Mouse (Mus musculus) forebrain, postnatal 0 days (tissue): ENCODE measurements around the gene Lrmp. TPM values are rescaled to one million over a fixed set of nuclear protein-coding genes. Genes with fewer than 3 reads are reported as not detected.

Experiments
- ATAC-seq: fragments of 200-750 bp; cut with Nextera tagmentation; 2 replicates; pipeline ENCODE4 v1.8.0; 2017; ENCODE audit warnings: mild to moderate bottlenecking, moderate library complexity
- DNase-seq: peaks from one replicate; pipeline ENCODE4 v3.0.0-alpha.2; 2015
- H3K27ac ChIP-seq: fragments of 300-500 bp; sonication (generic); 2 replicates; pipeline ENCODE4 v1.5.1; 2014; ENCODE audit warnings: low read depth, mild to moderate bottlenecking, antibody characterized with exemption, low read length, moderate library complexity, mixed read lengths
- H3K27me3 ChIP-seq: fragments of 300-500 bp; sonication (generic); 2 replicates; pipeline ENCODE4 v1.6.1; 2014; ENCODE audit warnings: mild to moderate bottlenecking, low read length, mixed read lengths; ENCODE audit not compliant: insufficient read depth
- H3K36me3 ChIP-seq: fragments of 300-500 bp; sonication (generic); 2 replicates; pipeline ENCODE4 v1.6.1; 2014; ENCODE audit warnings: mild to moderate bottlenecking, moderate library complexity; ENCODE audit not compliant: insufficient read depth
- H3K4me1 ChIP-seq: fragments of 300-500 bp; sonication (generic); 2 replicates; pipeline ENCODE4 v1.6.1; 2014; ENCODE audit warnings: antibody characterized with exemption; ENCODE audit not compliant: insufficient read depth
- H3K4me2 ChIP-seq: fragments of 300-500 bp; sonication (generic); 2 replicates; pipeline ENCODE4 v1.6.1; 2014; ENCODE audit warnings: low read depth, mild to moderate bottlenecking, moderate library complexity
- H3K4me3 ChIP-seq: fragments of 300-500 bp; sonication (generic); 2 replicates; pipeline ENCODE4 v1.5.1; 2014; ENCODE audit warnings: low read depth, low read length, mixed read lengths
- H3K9ac ChIP-seq: fragments of 300-500 bp; sonication (generic); 2 replicates; pipeline ENCODE4 v1.6.1; 2014; ENCODE audit warnings: mild to moderate bottlenecking
- H3K9me3 ChIP-seq: fragments of 300-500 bp; sonication (generic); 2 replicates; pipeline ENCODE4 v1.6.1; 2016; ENCODE audit warnings: low read length
- CTCF ChIP-seq: sonication (generic); IDR thresholded peaks from 2 replicates; pipeline ENCODE4 v1.5.1; 2016; ENCODE audit warnings: antibody characterized with exemption, control low read depth, low read depth
- WGBS: fragments of 180-500 bp; shearing (Covaris S2); extraction: QIAGEN DNeasy Blood & Tissue Kit; methylation state at CpG from one replicate; pipeline ENCODE4 v1.1.7; 2014; 5-methylcytosine and 5-hydroxymethylcytosine counted together
- polyA plus RNA-seq: library from polyadenylated mRNA; unstranded; fragments of >200 nt; fragmentation: Nextera tagmentation; extraction: Ambion mirVana; gene quantifications from 2 replicates; pipeline ENCODE4 v1.2.1, GENCODE M21; 2015
- total RNA-seq: library from RNA; depleted of rRNA; stranded (reverse); fragments of >200 nt; gene quantifications from 2 replicates; pipeline ENCODE4 v1.2.3, GENCODE M21; 2014

The Lrmp gene
- total and polyA plus RNA-seq, 2 experiments from 2014 or later: 0.80 to 1.3 TPM

GRCm38 (mm10) chr6:145136831-145137230, 21.4 kb downstream of the Lrmp start:
- no peak for TF ChIP-seq CTCF
- no peaks in the 10 kb centered on the region for H3K36me3 ChIP-seq
- H3K4me3 ChIP-seq: no peak overlapping the region
- no peak overlapping the region for H3K4me2 ChIP-seq
- no peak for ATAC-seq
- no peaks in the 10 kb centered on the region for H3K4me1 ChIP-seq
- H3K9ac ChIP-seq: no peak overlapping the region
- 87% methylated on average over 5 of the region's 5 CpGs for WGBS
- no peak overlapping the region for H3K27ac ChIP-seq
- no peaks in the 10 kb centered on the region for H3K27me3 ChIP-seq
- no peak for DNase-seq
- no peaks in the 10 kb centered on the region for H3K9me3 ChIP-seq

GRCm38 (mm10) chr6:145139236-145139635, 23.8 kb downstream of the Lrmp start:
- ATAC-seq (no peak), DNase-seq (no peak)
- Histone ChIP-seq H3K4me1 (no peaks in the 10 kb centered on the region), H3K27me3 (no peaks in the 10 kb centered on the region), H3K36me3 (no peaks in the 10 kb centered on the region), H3K4me3 (no peak overlapping the region), H3K9me3 (no peaks in the 10 kb centered on the region), H3K9ac (no peak overlapping the region), H3K4me2 (no peak overlapping the region), H3K27ac (no peak overlapping the region)
- 87% methylated on average over 13 of the region's 13 CpGs for WGBS
- TF ChIP-seq CTCF: no peak

GRCm38 (mm10) chr6:145139776-145140475, 24.5 kb downstream of the Lrmp start:
- no peak overlapping the region for H3K4me2 ChIP-seq
- H3K36me3 ChIP-seq: no peaks in the 10 kb centered on the region
- H3K9ac ChIP-seq: no peak overlapping the region
- no peak for DNase-seq
- H3K27ac ChIP-seq: no peak overlapping the region
- 58% methylated on average over 11 of the region's 11 CpGs for WGBS
- H3K27me3 ChIP-seq: no peaks in the 10 kb centered on the region
- no peak overlapping the region for H3K4me3 ChIP-seq
- no peaks in the 10 kb centered on the region for H3K4me1 ChIP-seq
- ATAC-seq: no peak
- TF ChIP-seq CTCF: no peak
- no peaks in the 10 kb centered on the region for H3K9me3 ChIP-seq

GRCm38 (mm10) chr6:145140706-145141105, 25.3 kb downstream of the Lrmp start:
- no peaks in the 10 kb centered on the region for H3K36me3 ChIP-seq
- no peak for DNase-seq
- H3K9ac ChIP-seq: no peak overlapping the region
- no peaks in the 10 kb centered on the region for H3K27me3 ChIP-seq
- ATAC-seq: no peak
- 71% methylated on average over 11 of the region's 11 CpGs for WGBS
- no peak overlapping the region for H3K4me3 ChIP-seq
- no peak overlapping the region for H3K4me2 ChIP-seq
- H3K9me3 ChIP-seq: no peaks in the 10 kb centered on the region
- H3K27ac ChIP-seq: no peak overlapping the region
- no peaks in the 10 kb centered on the region for H3K4me1 ChIP-seq
- TF ChIP-seq CTCF: no peak

- no peaks in the 10 kb centered on the region for H3K4me1 ChIP-seq
- no peak overlapping the region for H3K27ac ChIP-seq
- H3K9ac ChIP-seq: no peak overlapping the region
- H3K36me3 ChIP-seq: no peaks in the 10 kb centered on the region
- no peak for TF ChIP-seq CTCF
- H3K4me2 ChIP-seq: no peak overlapping the region
- no peak for ATAC-seq
- no peak for DNase-seq
- H3K9me3 ChIP-seq: no peaks in the 10 kb centered on the region
- no peaks in the 10 kb centered on the region for H3K27me3 ChIP-seq
- 92% methylated on average over 12 of the region's 12 CpGs for whole genome bisulfite sequencing
- H3K4me3 ChIP-seq: no peak overlapping the region
These were observed 26.4 kb downstream of the Lrmp start for GRCm38 (mm10) chr6:145141827-145142226.

- TF ChIP-seq CTCF: no peak
- 58% methylated on average over 7 of the region's 7 CpGs for WGBS
These were observed 29.7 kb downstream of the Lrmp start for GRCm38 (mm10) chr6:145145173-145145572.

GRCm38 (mm10) chr6:145147716-145148115, 32.3 kb downstream of the Lrmp start:
- Histone ChIP-seq H3K9me3 (no peaks in the 10 kb centered on the region), H3K9ac (no peak overlapping the region), H3K4me3 (no peak overlapping the region), H3K27me3 (no peaks in the 10 kb centered on the region), H3K4me1 (no peaks in the 10 kb centered on the region), H3K4me2 (no peak overlapping the region), H3K27ac (no peak overlapping the region), H3K36me3 (no peaks in the 10 kb centered on the region)
- TF ChIP-seq CTCF: no peak
- DNase-seq (no peak), ATAC-seq (no peak)
- 63% methylated on average over 16 of the region's 16 CpGs for WGBS

More at GRCm38 (mm10) chr6:145145173-145145572, 29.7 kb downstream of the Lrmp start:
- Histone ChIP-seq H3K4me2 (no peak overlapping the region), H3K4me1 (no peaks in the 10 kb centered on the region), H3K9ac (no peak overlapping the region), H3K9me3 (no peaks in the 10 kb centered on the region), H3K36me3 (no peaks in the 10 kb centered on the region), H3K27ac (no peak overlapping the region), H3K27me3 (no peaks in the 10 kb centered on the region), H3K4me3 (no peak overlapping the region)
- no peak for ATAC-seq
- DNase-seq: no peak
